Mouse (Mus musculus): Measurements from ENCODE around the gene Krt39. TPM values are rescaled to one million over a fixed set of nuclear protein-coding genes. Genes with fewer than 3 reads are reported as not detected.

Krt39 gene
- polyA plus RNA-seq, 1 experiment from 2014 or later = not detected

Other genes starting within 250 kb of the Krt39 start
- not detected in 2 replicates for gene Krt24, start 236.1 kb downstream of the Krt39 start, polyA plus RNA-seq (2015; fragmentation: Nextera tagmentation; extraction: Ambion mirVana)
- 0.06 and 0.17 TPM in 2 replicates for gene Krt25, start 198.4 kb downstream of the Krt39 start, polyA plus RNA-seq (2015; fragmentation: Nextera tagmentation; extraction: Ambion mirVana)
- gene Krt26, start 183.4 kb downstream of the Krt39 start, polyA plus RNA-seq (2015; fragmentation: Nextera tagmentation; extraction: Ambion mirVana) = not detected in 2 replicates
- gene Krt27, start 170.2 kb downstream of the Krt39 start, polyA plus RNA-seq (2015; fragmentation: Nextera tagmentation; extraction: Ambion mirVana) = not detected in 2 replicates
- gene Krt28, start 146.4 kb downstream of the Krt39 start, polyA plus RNA-seq (2015; fragmentation: Nextera tagmentation; extraction: Ambion mirVana) = 0.07 TPM in 1 of 2 replicates, not detected in the other
- 15.5 and 16.4 TPM in 2 replicates for gene Krt10, start 132.0 kb downstream of the Krt39 start, polyA plus RNA-seq (2015; fragmentation: Nextera tagmentation; extraction: Ambion mirVana)
- not detected in 2 replicates for gene Krt12, start 99.1 kb downstream of the Krt39 start, polyA plus RNA-seq (2015; fragmentation: Nextera tagmentation; extraction: Ambion mirVana)
- gene Krt20, start 83.2 kb downstream of the Krt39 start, polyA plus RNA-seq (2015; fragmentation: Nextera tagmentation; extraction: Ambion mirVana) = 101 and 110 TPM in 2 replicates
- gene Krt23, start 28.2 kb downstream of the Krt39 start, polyA plus RNA-seq (2015; fragmentation: Nextera tagmentation; extraction: Ambion mirVana) = 18.4 and 19.6 TPM in 2 replicates
- not detected in 2 replicates for gene Krt40, start 21.8 kb upstream of the Krt39 start, polyA plus RNA-seq (2015; fragmentation: Nextera tagmentation; extraction: Ambion mirVana)
- not detected in 2 replicates for gene Krtap3-3, start 29.5 kb upstream of the Krt39 start, polyA plus RNA-seq (2015; fragmentation: Nextera tagmentation; extraction: Ambion mirVana)
- not detected in 2 replicates for gene Krtap3-2, start 35.5 kb upstream of the Krt39 start, polyA plus RNA-seq (2015; fragmentation: Nextera tagmentation; extraction: Ambion mirVana)
- not detected in 2 replicates for gene Gm11939, start 38.1 kb upstream of the Krt39 start, polyA plus RNA-seq (2015; fragmentation: Nextera tagmentation; extraction: Ambion mirVana)
- gene Krtap3-1, start 45.3 kb upstream of the Krt39 start, polyA plus RNA-seq (2015; fragmentation: Nextera tagmentation; extraction: Ambion mirVana) = not detected in 2 replicates
- not detected in 2 replicates for gene Krtap1-5, start 59.7 kb upstream of the Krt39 start, polyA plus RNA-seq (2015; fragmentation: Nextera tagmentation; extraction: Ambion mirVana)
- not detected in 2 replicates for gene Krtap1-4, start 62.3 kb upstream of the Krt39 start, polyA plus RNA-seq (2015; fragmentation: Nextera tagmentation; extraction: Ambion mirVana)
- gene Krtap1-3, start 70.0 kb upstream of the Krt39 start, polyA plus RNA-seq (2015; fragmentation: Nextera tagmentation; extraction: Ambion mirVana) = not detected in 2 replicates
- not detected in 2 replicates for gene Krtap9-3, start 76.8 kb upstream of the Krt39 start, polyA plus RNA-seq (2015; fragmentation: Nextera tagmentation; extraction: Ambion mirVana)
- not detected in 2 replicates for gene Gm11938, start 82.0 kb upstream of the Krt39 start, polyA plus RNA-seq (2015; fragmentation: Nextera tagmentation; extraction: Ambion mirVana)
- not detected in 2 replicates for gene Gm11937, start 88.9 kb upstream of the Krt39 start, polyA plus RNA-seq (2015; fragmentation: Nextera tagmentation; extraction: Ambion mirVana)
- not detected in 2 replicates for gene Krtap2-4, start 93.5 kb upstream of the Krt39 start, polyA plus RNA-seq (2015; fragmentation: Nextera tagmentation; extraction: Ambion mirVana)
- gene Gm11562, start 99.1 kb upstream of the Krt39 start, polyA plus RNA-seq (2015; fragmentation: Nextera tagmentation; extraction: Ambion mirVana) = not detected in 2 replicates
- not detected in 2 replicates for gene Krtap4-1, start 106.9 kb upstream of the Krt39 start, polyA plus RNA-seq (2015; fragmentation: Nextera tagmentation; extraction: Ambion mirVana)
- gene Krtap4-2, start 113.7 kb upstream of the Krt39 start, polyA plus RNA-seq (2015; fragmentation: Nextera tagmentation; extraction: Ambion mirVana) = not detected in 2 replicates
- gene Krtap4-7, start 122.8 kb upstream of the Krt39 start, polyA plus RNA-seq (2015; fragmentation: Nextera tagmentation; extraction: Ambion mirVana) = not detected in 2 replicates
- not detected in 2 replicates for gene Gm11555, start 128.9 kb upstream of the Krt39 start, polyA plus RNA-seq (2015; fragmentation: Nextera tagmentation; extraction: Ambion mirVana)
- not detected in 2 replicates for gene Gm11563, start 137.6 kb upstream of the Krt39 start, polyA plus RNA-seq (2015; fragmentation: Nextera tagmentation; extraction: Ambion mirVana)
- not detected in 2 replicates for gene Krtap4-6, start 144.6 kb upstream of the Krt39 start, polyA plus RNA-seq (2015; fragmentation: Nextera tagmentation; extraction: Ambion mirVana)
- not detected in 2 replicates for gene Gm14190, start 169.4 kb upstream of the Krt39 start, polyA plus RNA-seq (2015; fragmentation: Nextera tagmentation; extraction: Ambion mirVana)
- gene Gm14180, start 213.0 kb upstream of the Krt39 start, polyA plus RNA-seq (2015; fragmentation: Nextera tagmentation; extraction: Ambion mirVana) = not detected in 2 replicates